Mouse (Mus musculus): ENCODE measurements at regions not wholly inside any gene's neighbourhood (a gene's known extent, or its start where the extent isn't known, plus 50 kb on each side); places are given as distances from the start of the nearest gene placed in this dataset.

DNA sequence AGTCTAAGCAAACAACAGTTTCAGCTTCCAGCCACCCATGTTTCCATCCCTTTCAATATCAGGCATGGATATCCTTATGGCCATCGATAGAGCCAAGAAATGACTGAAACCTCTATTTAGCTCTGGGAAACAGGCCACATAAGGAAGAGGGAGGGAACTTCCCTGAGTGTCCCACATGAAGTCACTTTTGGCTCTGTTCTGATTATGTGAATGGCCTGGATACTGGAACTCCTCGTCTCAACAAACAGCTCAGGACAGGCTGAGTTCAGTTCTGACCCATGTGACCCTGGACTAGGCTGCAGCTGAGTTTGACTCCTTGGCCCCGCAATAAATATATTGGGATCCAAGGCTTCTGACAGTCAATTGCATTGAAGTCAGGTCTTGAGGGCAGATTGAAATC lies 63.6 kb upstream of the Lpar1 start:
- H3K27ac ChIP-seq: no peak overlapping the region
- peak; percentile 7 for DNase-seq (ENCODE audit: low spot score)
- no peaks in the 10 kb centered on the region for H3K27me3 ChIP-seq (ENCODE audit: insufficient read depth, low read length)
- H3K36me3 ChIP-seq (ENCODE audit: insufficient read depth, low read length): no peaks in the 10 kb centered on the region
- TF ChIP-seq CTCF (IDR thresholded peaks at IDR 0.05; ENCODE audit: low read depth): no peak
- H3K9ac ChIP-seq (ENCODE audit: low read depth, low read length): no peak overlapping the region
- no peak overlapping the region for H3K4me3 ChIP-seq (replicated peaks; ENCODE audit: low read depth, low read length)
- no peak for ATAC-seq (replicated peaks; ENCODE audit: low FRiP score, low read depth)
- no peak overlapping the region for H3K4me2 ChIP-seq (ENCODE audit: low read length)
- no peaks in the 10 kb centered on the region for H3K4me1 ChIP-seq (replicated peaks; ENCODE audit: insufficient read depth, low read length)
- WGBS: 66% methylated on average over 3 of the region's 3 CpGs
- H3K9me3 ChIP-seq (replicated peaks; ENCODE audit: low read length): no peaks in the 10 kb centered on the region

DNA sequence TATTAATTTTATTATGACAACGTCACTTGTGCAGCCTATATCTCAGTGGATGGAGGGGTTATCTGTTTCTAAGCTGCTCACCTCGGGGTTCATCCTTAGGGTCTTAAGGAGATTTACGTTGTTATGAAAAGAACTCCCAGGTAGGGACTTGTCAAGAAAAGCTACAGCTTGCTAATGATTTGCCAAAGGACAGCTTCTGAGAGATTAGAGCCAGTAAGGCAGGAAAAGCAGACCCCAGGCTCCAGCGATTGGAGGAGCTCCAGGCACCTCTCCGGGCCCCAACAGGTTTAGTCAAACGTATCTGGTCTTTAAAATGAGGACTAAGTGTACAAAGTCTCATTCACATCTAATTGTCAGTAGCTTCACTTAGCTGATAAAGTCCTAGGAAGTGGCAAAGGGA lies 59.8 kb upstream of the Lpar1 start:
- TF ChIP-seq CTCF (IDR thresholded peaks at IDR 0.05; ENCODE audit: low read depth): no peak
- H3K9me3 ChIP-seq (replicated peaks; ENCODE audit: low read length): no peaks in the 10 kb centered on the region
- no peaks in the 10 kb centered on the region for H3K4me1 ChIP-seq (replicated peaks; ENCODE audit: insufficient read depth, low read length)
- no peak overlapping the region for H3K9ac ChIP-seq (ENCODE audit: low read depth, low read length)
- no peak overlapping the region for H3K27ac ChIP-seq
- DNase-seq (ENCODE audit: low spot score): no peak
- H3K4me3 ChIP-seq (replicated peaks; ENCODE audit: low read depth, low read length): no peak overlapping the region
- 38% methylated on average over 6 of the region's 6 CpGs for WGBS
- H3K4me2 ChIP-seq (ENCODE audit: low read length): no peak overlapping the region
- no peak for ATAC-seq (replicated peaks; ENCODE audit: low FRiP score, low read depth)
- no peaks in the 10 kb centered on the region for H3K27me3 ChIP-seq (ENCODE audit: insufficient read depth, low read length)
- no peaks in the 10 kb centered on the region for H3K36me3 ChIP-seq (ENCODE audit: insufficient read depth, low read length)

DNA sequence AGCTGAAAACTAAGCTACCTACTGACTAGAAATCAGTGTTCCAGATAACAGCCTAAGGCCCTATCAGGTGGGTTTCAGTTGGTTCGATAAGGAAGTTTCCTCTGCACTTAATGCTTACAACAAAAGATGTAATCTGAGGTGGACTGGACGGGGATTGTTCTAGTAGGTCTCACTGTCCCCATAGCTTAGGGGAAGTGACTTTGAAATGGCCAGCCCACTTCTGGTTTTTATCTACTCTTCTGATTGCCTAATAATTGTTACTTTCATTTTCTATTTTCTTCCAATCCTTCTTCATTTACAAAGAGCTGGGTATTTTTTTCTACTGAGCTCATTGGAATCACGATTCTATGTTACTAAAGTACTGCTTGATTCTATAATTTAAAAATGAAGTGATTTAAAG lies 59.3 kb upstream of the Lpar1 start:
- ATAC-seq (replicated peaks; ENCODE audit: low FRiP score, low read depth) (no peak), DNase-seq (ENCODE audit: low spot score) (peak; percentile 33)
- Histone ChIP-seq H3K27ac (no peak overlapping the region), H3K4me3 (replicated peaks; ENCODE audit: low read depth, low read length) (no peak overlapping the region), H3K9ac (ENCODE audit: low read depth, low read length) (no peak overlapping the region), H3K36me3 (ENCODE audit: insufficient read depth, low read length) (no peaks in the 10 kb centered on the region), H3K4me2 (ENCODE audit: low read length) (no peak overlapping the region), H3K9me3 (replicated peaks; ENCODE audit: low read length) (no peaks in the 10 kb centered on the region), H3K4me1 (replicated peaks; ENCODE audit: insufficient read depth, low read length) (no peaks in the 10 kb centered on the region), H3K27me3 (ENCODE audit: insufficient read depth, low read length) (no peaks in the 10 kb centered on the region)
- WGBS: 67% methylated on average over 3 of the region's 3 CpGs
- no peak for TF ChIP-seq CTCF (IDR thresholded peaks at IDR 0.05; ENCODE audit: low read depth)

DNA sequence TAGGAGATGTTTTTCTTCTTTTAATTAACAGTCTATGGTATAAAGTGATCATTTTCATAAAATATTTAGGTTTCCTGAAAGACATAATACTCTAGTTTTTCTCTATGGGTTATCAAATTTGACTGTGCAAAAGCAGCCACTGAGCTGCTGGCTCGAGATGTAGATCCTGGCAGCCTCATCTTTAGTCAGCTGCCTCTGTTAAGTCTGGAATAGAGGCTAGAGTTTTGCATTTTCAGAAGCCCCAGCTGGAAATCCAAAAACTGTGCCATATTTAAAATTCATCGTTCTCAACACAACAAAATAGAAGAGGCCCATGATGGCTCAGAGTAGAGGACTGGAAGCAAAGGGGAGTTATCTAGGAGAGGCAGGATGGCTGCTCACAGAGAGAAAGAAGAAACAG lies 53.8 kb upstream of the Lpar1 start:
- WGBS: 94% methylated on average over 2 of the region's 2 CpGs
- no peaks in the 10 kb centered on the region for H3K27me3 ChIP-seq (ENCODE audit: insufficient read depth, low read length)
- no peak overlapping the region for H3K4me3 ChIP-seq (replicated peaks; ENCODE audit: low read depth, low read length)
- H3K27ac ChIP-seq: no peak overlapping the region
- H3K4me1 ChIP-seq (replicated peaks; ENCODE audit: insufficient read depth, low read length): no peaks in the 10 kb centered on the region
- H3K4me2 ChIP-seq (ENCODE audit: low read length): no peak overlapping the region
- DNase-seq (ENCODE audit: low spot score) (no peak), ATAC-seq (replicated peaks; ENCODE audit: low FRiP score, low read depth) (no peak)
- no peaks in the 10 kb centered on the region for H3K36me3 ChIP-seq (ENCODE audit: insufficient read depth, low read length)
- no peak overlapping the region for H3K9ac ChIP-seq (ENCODE audit: low read depth, low read length)
- no peak for TF ChIP-seq CTCF (IDR thresholded peaks at IDR 0.05; ENCODE audit: low read depth)
- no peaks in the 10 kb centered on the region for H3K9me3 ChIP-seq (replicated peaks; ENCODE audit: low read length)

DNA sequence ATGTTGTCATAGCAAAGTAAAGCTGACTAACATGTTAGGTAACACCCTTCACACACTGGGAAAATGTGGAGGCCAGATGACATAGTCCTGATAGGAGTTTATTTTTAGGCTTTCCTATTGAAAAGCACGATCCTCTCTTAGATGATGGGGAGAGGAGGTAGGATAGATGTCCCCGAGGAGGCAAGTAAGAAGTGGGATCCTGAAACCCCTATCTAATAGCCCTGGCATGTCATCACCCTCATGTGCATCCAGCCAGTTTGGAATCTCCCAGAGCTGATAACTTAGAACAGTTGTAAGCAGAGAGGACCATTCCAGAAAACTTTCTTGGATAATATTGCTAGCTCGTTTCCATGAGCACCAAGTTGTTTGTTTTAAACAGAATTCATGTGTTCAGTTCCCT lies 52.2 kb upstream of the Lpar1 start:
- ATAC-seq (replicated peaks; ENCODE audit: low FRiP score, low read depth) (no peak), DNase-seq (ENCODE audit: low spot score) (no peak)
- Histone ChIP-seq H3K4me2 (ENCODE audit: low read length) (no peak overlapping the region), H3K27me3 (ENCODE audit: insufficient read depth, low read length) (no peaks in the 10 kb centered on the region), H3K36me3 (ENCODE audit: insufficient read depth, low read length) (no peaks in the 10 kb centered on the region), H3K9ac (ENCODE audit: low read depth, low read length) (no peak overlapping the region), H3K4me1 (replicated peaks; ENCODE audit: insufficient read depth, low read length) (no peaks in the 10 kb centered on the region), H3K9me3 (replicated peaks; ENCODE audit: low read length) (no peaks in the 10 kb centered on the region), H3K4me3 (replicated peaks; ENCODE audit: low read depth, low read length) (no peak overlapping the region), H3K27ac (no peak overlapping the region)
- no peak for TF ChIP-seq CTCF (IDR thresholded peaks at IDR 0.05; ENCODE audit: low read depth)
- 82% methylated on average over 3 of the region's 3 CpGs for WGBS
